Mouse (Mus musculus): ENCODE results near the gene Fam241b.
"Not testable (repeated sequence)": the region's sequence is repeated elsewhere in the genome, so short reads cannot be mapped to it uniquely, and the experiment has no call there.

Fam241b gene

GRCm38 (mm10) chr10:62128316-62128951, 15.3 kb downstream of the Fam241b start:
- DNase-seq, result no peak

GRCm38 (mm10) chr10:62127711-62128231, 15.9 kb downstream of the Fam241b start:
- no peak for DNase-seq

GRCm38 (mm10) chr10:62127137-62127536, 16.6 kb downstream of the Fam241b start:
- DNase-seq, result no peak

- DNase-seq, result no peak
Measured at GRCm38 (mm10) chr10:62113865-62114647, 29.7 kb downstream of the Fam241b start.

- DNase-seq, result peak; percentile 38 to 55
Measured at GRCm38 (mm10) chr10:62111207-62111576, 32.5 kb downstream of the Fam241b start.

- DNase-seq, result peak; percentile 92 to 95
Measured at GRCm38 (mm10) chr10:62110504-62111206, 33.1 kb downstream of the Fam241b start.

GRCm38 (mm10) chr10:62107048-62107447, 36.7 kb downstream of the Fam241b start:
- no peak for DNase-seq

- DNase-seq, result peak; percentile 75 to 80
Measured at GRCm38 (mm10) chr10:62104835-62105576, 38.7 kb downstream of the Fam241b start.

GRCm38 (mm10) chr10:62101504-62102439, 41.9 kb downstream of the Fam241b start:
- peak; percentile 85 to 87 for DNase-seq

- DNase-seq, result no peak
Measured at GRCm38 (mm10) chr10:62099749-62100403, 43.8 kb downstream of the Fam241b start.

GRCm38 (mm10) chr10:62094401-62094800, 49.3 kb downstream of the Fam241b start:
- DNase-seq, result no peak

- DNase-seq, result no peak
Measured at GRCm38 (mm10) chr10:62093903-62094302, 49.8 kb downstream of the Fam241b start.

GRCm38 (mm10) chr10:62089486-62089885, 54.2 kb downstream of the Fam241b start:
- no peak for DNase-seq

- no peak for DNase-seq
Measured at GRCm38 (mm10) chr10:62089071-62089470, 54.6 kb downstream of the Fam241b start.

- DNase-seq, result no peak
Measured at GRCm38 (mm10) chr10:62088411-62088810, 55.3 kb downstream of the Fam241b start.

- no peak for DNase-seq
Measured at GRCm38 (mm10) chr10:62086826-62087225, 56.9 kb downstream of the Fam241b start.

GRCm38 (mm10) chr10:62086044-62086443, 57.7 kb downstream of the Fam241b start:
- peak; percentile 33 to 43 for DNase-seq

- no peak for DNase-seq
Measured at GRCm38 (mm10) chr10:62076248-62077134, 67.2 kb downstream of the Fam241b start.

- not testable (repeated sequence) for DNase-seq
Measured at GRCm38 (mm10) chr10:62071346-62071745, 72.4 kb downstream of the Fam241b start.

GRCm38 (mm10) chr10:62070636-62071035, 73.1 kb downstream of the Fam241b start:
- DNase-seq, result no peak
